Mouse (Mus musculus): ENCODE measurements around the gene Paf1. TPM values are rescaled to one million over a fixed set of nuclear protein-coding genes. Genes with fewer than 3 reads are reported as not detected.

Paf1 gene
- polyA plus RNA-seq, 1 experiment from 2014 or later = 84.6 TPM

DNA sequence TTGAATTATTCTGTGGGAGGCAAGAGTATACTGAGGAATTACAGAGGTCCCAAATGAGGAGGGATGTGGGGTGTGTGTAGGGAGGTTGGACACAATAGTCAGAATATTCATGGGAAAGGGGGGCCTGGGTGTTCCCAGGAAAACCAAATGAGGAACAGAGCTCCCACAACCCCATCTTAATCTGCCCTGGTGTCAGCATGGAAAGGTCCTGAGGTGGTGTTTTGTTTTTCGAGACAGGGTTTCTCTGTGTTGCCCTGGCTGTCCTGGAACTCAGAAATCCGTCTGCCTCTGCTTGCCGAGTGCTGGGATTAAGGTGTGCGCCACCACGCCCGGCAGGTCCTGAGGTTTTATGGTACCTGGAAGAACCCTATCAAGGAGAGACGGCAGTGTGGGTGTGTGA is 34.3 kb upstream of the Paf1 start:
- 45% methylated on average over 7 of the region's 7 CpGs for WGBS
- Histone ChIP-seq H3K9me3 (no peaks in the 10 kb centered on the region), H3K27ac (peak overlapping the region; percentile 68; the same call in 1 of the 2 replicates), H3K4me3 (replicated peaks) (no peak overlapping the region), H3K4me1 (peaks cover 22% of the 10 kb centered on the region), H3K36me3 (replicated peaks) (peaks cover 65% of the 10 kb centered on the region), H3K27me3 (no peaks in the 10 kb centered on the region), H3K9ac (peak overlapping the region; percentile 25; the same call in 1 of the 2 replicates), H3K4me2 (peak overlapping the region; percentile 2; the same call in 1 of the 2 replicates)
- ATAC-seq (ENCODE audit: low FRiP score) = 0 out of 2 replicates have a peak, but pooled peaks have one; percentile 21

DNA sequence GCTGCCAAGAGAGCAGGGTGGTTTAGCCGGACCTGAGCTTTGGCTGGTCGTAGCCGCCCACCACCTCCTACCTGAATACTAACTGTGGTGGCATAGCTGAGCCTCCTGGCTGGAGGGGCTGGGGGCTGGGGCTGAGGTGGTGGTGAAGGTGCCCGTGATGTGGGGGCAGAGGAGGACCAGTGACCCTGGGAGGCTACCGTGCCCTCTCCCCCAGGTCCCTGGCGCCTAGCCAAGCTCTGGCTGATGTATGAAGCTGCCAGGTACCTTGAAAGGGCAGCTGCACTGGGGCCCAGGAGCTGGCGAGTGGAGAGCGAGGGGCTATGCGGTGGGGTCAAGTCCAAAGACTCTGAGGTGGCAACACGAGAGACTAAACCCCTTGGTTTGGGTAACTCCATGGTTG is 32.9 kb upstream of the Paf1 start:
- H3K9ac ChIP-seq = 0 out of 2 replicates have a peak overlapping the region, but pooled peaks have one; percentile 9
- no peak overlapping the region for H3K4me2 ChIP-seq
- no peak overlapping the region for H3K4me3 ChIP-seq (replicated peaks)
- no peak for ATAC-seq (ENCODE audit: low FRiP score)
- H3K9me3 ChIP-seq = no peaks in the 10 kb centered on the region
- H3K36me3 ChIP-seq (replicated peaks) = peaks cover 64% of the 10 kb centered on the region
- no peak overlapping the region for H3K27ac ChIP-seq
- peaks cover 22% of the 10 kb centered on the region for H3K4me1 ChIP-seq
- WGBS = 93% methylated on average over 10 of the region's 10 CpGs
- no peaks in the 10 kb centered on the region for H3K27me3 ChIP-seq

DNA sequence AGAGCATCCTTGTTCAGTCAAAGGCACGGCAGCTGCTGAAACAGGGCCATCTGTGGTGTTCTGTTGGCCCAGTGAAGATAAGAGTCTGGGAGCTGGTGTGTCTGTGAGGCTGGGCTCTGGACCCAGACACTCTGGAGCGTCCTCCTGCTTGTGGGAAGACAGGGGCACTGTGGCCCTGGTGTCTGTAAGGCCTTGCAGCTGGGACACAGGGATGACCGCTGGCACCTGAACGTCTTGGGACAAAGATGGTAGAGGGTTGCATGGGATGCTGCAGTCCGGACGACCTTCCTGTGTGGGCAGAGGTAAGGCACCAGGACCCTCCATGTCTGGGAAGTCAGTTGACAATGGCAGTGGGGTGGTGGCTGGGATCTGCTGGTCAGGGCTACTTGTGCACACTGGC is 32.5 kb upstream of the Paf1 start:
- no peaks in the 10 kb centered on the region for H3K9me3 ChIP-seq
- no peak overlapping the region for H3K4me3 ChIP-seq (replicated peaks)
- no peak overlapping the region for H3K27ac ChIP-seq
- H3K4me1 ChIP-seq = peaks cover 22% of the 10 kb centered on the region
- H3K4me2 ChIP-seq = no peak overlapping the region
- no peaks in the 10 kb centered on the region for H3K27me3 ChIP-seq
- 94% methylated on average over 6 of the region's 6 CpGs for WGBS
- H3K9ac ChIP-seq = no peak overlapping the region
- ATAC-seq (ENCODE audit: low FRiP score) = no peak
- peaks cover 65% of the 10 kb centered on the region for H3K36me3 ChIP-seq (replicated peaks)

DNA sequence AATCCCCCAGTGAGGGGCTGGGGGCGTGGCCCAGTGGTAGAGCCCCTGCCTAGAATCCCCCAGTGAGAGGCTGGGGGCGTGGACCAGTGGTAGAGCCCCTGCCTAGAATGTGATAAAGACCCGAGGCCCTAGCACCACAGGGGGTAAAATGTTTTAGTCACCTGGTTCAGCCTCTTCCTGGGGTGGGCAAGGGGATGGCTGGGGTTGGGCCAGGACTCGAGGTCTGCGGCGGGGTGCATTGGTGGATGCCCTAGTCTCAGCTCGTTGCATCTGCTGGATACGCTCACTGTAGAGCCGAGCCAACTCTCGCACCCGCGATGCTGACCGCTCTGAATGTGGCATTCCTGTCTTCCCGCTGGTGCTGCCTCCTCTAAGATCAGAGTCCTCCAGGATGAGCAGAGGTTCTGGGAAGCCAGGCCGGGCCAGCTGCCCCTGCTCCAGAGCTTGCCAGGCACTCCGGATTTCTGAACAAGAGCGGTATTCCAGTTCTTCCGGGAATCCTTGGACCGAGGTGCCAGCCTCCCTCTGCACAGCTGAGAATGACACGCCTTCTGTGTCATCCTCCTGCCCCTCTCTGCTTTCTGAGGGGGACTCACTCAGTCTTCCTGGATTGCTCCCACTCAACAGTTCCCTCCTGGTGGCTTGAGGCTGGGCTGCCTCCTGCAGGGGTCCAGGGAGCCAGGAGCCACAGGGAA is 31.0 kb upstream of the Paf1 start:
- 97% methylated on average over 20 of the region's 20 CpGs for WGBS
- Histone ChIP-seq H3K36me3 (replicated peaks) (peaks cover 78% of the 10 kb centered on the region), H3K9me3 (no peaks in the 10 kb centered on the region), H3K27ac (no peak overlapping the region), H3K4me3 (replicated peaks) (no peak overlapping the region), H3K27me3 (no peaks in the 10 kb centered on the region), H3K4me2 (no peak overlapping the region), H3K4me1 (peaks cover 22% of the 10 kb centered on the region), H3K9ac (no peak overlapping the region)
- no peak for ATAC-seq (ENCODE audit: low FRiP score)

DNA sequence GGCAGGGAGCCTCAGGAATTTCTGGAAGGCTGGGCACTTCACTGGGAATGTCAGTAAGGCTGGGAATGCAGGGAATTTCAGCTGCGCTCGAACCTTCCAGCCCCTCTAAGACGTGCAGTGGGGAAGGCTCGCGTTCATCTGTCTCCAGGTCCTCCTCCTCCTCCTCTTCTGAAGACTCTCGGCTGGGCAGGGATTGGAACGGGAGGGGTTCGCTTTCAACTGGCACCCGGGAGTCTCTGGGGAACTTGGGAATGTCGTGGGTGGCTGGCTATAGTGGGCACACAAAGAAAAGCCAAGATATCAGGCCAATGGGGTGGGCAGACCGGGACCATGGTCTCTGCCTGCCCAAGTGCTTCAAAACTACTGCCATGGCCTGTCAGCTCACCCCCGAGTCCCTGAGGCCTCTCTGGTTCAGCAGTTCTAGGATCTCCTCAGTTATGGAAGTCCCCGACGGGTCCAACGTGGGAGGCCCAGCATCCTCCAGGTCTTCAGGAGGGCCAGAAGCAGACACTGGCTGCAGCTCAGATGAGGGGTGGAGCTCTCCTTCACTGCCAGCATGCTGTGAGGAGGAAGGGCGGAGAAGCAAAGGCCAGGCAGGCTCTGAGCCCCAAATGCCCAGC is 30.2 kb upstream of the Paf1 start:
- no peak overlapping the region for H3K4me2 ChIP-seq
- H3K4me3 ChIP-seq (replicated peaks) = no peak overlapping the region
- no peaks in the 10 kb centered on the region for H3K27me3 ChIP-seq
- peaks cover 14% of the 10 kb centered on the region for H3K4me1 ChIP-seq
- 89% methylated on average over 16 of the region's 16 CpGs for WGBS
- no peak overlapping the region for H3K9ac ChIP-seq
- H3K36me3 ChIP-seq (replicated peaks) = peaks cover 86% of the 10 kb centered on the region
- H3K27ac ChIP-seq = no peak overlapping the region
- no peaks in the 10 kb centered on the region for H3K9me3 ChIP-seq
- no peak for ATAC-seq (ENCODE audit: low FRiP score)

DNA sequence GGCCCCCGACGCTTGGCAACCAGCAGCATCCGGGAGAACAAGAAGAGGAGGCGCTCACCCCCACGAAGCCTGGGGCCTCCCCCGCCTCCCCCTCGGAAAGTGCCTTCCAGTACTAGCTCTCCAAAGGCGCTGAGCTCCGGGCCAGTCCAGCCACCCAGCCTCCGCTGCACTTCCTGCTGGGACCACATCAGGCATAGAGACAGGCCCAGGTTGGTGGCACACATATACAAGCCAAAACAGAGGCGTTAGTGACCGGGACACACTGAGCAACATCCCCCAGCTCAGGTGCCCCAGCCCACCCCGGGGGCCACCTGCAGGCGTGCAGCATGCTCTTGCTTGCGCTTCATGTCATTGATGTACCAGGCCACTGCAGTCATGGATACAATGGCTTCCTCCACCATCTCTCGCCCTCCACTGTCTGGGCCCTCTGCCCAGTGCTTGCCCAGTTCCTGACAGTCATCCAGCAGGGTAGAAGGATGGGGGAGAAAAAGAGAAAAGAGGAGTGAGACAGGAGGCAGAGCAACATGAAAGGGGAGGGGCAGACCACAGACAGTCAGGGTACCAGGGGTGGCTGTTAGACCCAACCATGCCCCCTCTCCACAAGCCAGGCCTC is 25.0 kb upstream of the Paf1 start:
- H3K27ac ChIP-seq = no peak overlapping the region
- H3K27me3 ChIP-seq = no peaks in the 10 kb centered on the region
- no peak overlapping the region for H3K9ac ChIP-seq
- H3K4me2 ChIP-seq = no peak overlapping the region
- H3K9me3 ChIP-seq = no peaks in the 10 kb centered on the region
- H3K4me3 ChIP-seq (replicated peaks) = no peak overlapping the region
- H3K36me3 ChIP-seq (replicated peaks) = peaks cover 71% of the 10 kb centered on the region
- WGBS = 95% methylated on average over 16 of the region's 16 CpGs
- peaks cover 26% of the 10 kb centered on the region for H3K4me1 ChIP-seq
- ATAC-seq (ENCODE audit: low FRiP score) = no peak

DNA sequence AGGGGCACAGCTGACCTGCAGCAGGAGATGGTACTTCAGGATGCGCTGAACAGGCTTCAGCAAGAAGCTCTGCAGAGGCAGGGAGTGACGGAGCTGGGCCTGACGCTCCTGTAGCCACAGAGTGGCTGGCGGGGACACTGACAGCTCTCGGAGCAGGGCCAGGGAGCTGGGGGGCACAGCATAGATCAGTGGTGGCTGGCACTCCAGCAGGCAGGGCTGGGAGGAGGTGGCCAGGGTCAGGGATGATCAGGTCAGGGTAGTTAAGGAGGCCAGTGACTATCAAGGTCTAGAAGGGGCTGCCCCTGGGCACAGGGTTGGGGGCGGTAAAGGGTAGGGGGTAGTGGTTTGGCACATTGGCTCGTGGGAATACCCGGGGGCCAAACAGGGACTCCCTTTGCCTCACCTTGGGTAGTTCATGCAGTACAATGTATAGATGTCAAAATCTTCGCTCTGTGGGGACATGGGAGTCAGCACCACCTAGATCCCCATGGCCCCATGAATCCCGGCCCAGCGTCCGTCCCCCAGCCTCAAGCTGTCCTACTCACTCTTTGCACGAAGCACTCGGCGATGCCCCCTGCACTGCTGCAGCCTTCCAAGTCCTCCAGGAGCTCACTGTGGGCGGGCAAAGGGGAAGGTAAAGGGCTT is 24.4 kb upstream of the Paf1 start:
- Histone ChIP-seq H3K27ac (no peak overlapping the region), H3K4me3 (replicated peaks) (no peak overlapping the region; the same call in 1 of the 2 replicates), H3K9me3 (no peaks in the 10 kb centered on the region), H3K4me2 (no peak overlapping the region), H3K36me3 (replicated peaks) (peaks cover 67% of the 10 kb centered on the region), H3K4me1 (peaks cover 26% of the 10 kb centered on the region), H3K9ac (no peak overlapping the region), H3K27me3 (no peaks in the 10 kb centered on the region)
- WGBS = 94% methylated on average over 16 of the region's 16 CpGs
- ATAC-seq (ENCODE audit: low FRiP score) = no peak

DNA sequence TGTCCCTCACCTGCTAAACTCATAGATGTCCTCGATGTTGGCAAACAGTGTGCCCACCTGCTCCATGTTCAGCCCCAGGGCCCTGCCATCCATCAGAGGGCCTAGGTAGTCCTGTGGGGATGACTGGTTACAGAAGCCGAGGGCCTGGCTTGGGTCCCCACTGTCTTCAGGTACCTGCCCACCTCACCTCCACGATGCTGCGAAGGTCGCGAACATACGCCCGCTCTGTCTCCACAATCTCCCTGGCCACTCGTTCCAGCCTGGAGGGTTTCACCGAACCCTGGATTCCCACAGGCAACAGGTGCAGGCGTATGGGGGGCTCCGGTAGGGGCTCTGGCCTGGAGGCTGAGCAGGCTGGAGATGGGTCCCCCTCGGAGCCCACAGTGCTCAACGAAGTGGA is 22.7 kb upstream of the Paf1 start:
- Histone ChIP-seq H3K4me1 (peaks cover 36% of the 10 kb centered on the region), H3K9ac (peak overlapping the region; percentile 80; the same call in 1 of the 2 replicates), H3K36me3 (replicated peaks) (peaks cover 51% of the 10 kb centered on the region), H3K27ac (no peak overlapping the region), H3K27me3 (no peaks in the 10 kb centered on the region), H3K4me3 (replicated peaks) (peak overlapping the region; percentile 81), H3K9me3 (no peaks in the 10 kb centered on the region), H3K4me2 (peak overlapping the region; percentile 80)
- ATAC-seq (ENCODE audit: low FRiP score) = no peak
- WGBS = 93% methylated on average over 14 of the region's 14 CpGs

DNA sequence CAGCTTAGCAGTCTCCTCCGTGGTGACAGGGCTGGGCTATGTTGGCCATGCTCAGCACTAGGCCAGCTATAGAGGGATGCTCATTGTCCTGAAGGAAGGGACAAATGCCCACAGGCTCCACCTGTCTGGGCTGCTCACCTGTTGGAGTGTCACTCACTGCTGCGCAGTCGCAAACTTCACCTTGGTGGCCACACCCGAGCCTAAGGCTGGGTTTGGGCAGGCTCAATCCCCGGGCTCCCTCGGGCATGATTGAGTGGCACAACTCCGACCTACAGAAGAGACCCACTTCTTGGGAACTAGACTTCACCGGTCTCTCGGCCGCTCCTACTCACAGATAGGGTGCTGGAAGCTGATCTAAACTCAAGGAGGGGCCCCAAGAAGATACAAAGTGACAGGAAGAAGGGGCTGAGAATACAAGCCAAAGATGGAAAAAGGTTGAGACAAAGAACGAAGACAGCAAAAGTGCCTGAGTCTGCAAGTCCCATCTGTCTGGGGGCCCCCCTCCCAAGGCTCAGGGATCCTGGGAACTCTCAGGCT is 21.7 kb upstream of the Paf1 start:
- Histone ChIP-seq H3K27ac (peak overlapping the region; percentile 94), H3K4me2 (peak overlapping the region; percentile 80), H3K4me3 (replicated peaks) (peak overlapping the region; percentile 81), H3K36me3 (replicated peaks) (peaks cover 41% of the 10 kb centered on the region), H3K4me1 (peaks cover 45% of the 10 kb centered on the region), H3K27me3 (no peaks in the 10 kb centered on the region), H3K9me3 (no peaks in the 10 kb centered on the region), H3K9ac (peak overlapping the region; percentile 80)
- WGBS = 10% methylated on average over 11 of the region's 11 CpGs
- no peak for ATAC-seq (ENCODE audit: low FRiP score)

DNA sequence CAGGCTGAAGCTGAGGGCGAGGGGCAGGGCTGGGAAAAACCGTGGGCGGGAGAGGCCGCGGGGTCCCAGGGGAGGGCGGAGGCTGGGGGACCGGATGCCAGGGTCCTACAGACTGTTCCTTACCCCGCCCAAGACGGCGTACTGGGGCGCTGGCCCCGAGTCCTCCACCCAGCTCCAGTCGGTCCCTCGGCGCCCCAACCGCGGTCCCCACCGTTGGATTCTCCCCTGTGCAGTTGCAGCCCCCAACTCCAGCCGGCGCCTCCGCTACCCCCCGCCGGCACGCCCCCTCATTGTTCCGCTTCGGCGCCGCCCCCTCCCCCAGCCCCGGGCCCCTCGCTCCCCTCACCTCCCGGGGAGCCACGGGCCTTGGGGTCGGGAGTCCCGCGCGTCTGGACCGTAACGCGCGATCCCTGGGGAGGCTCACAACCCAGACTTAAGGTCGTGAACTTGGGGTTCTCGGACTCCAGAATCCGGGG is 21.2 kb upstream of the Paf1 start:
- no peaks in the 10 kb centered on the region for H3K27me3 ChIP-seq
- peak overlapping the region; percentile 80 for H3K4me2 ChIP-seq
- H3K9me3 ChIP-seq = no peaks in the 10 kb centered on the region
- peak overlapping the region; percentile 94 for H3K27ac ChIP-seq
- ATAC-seq (ENCODE audit: low FRiP score) = peak; percentile 12
- under 1% methylated on average over 41 of the region's 43 CpGs for WGBS
- H3K36me3 ChIP-seq (replicated peaks) = peaks cover 36% of the 10 kb centered on the region
- H3K4me1 ChIP-seq = peaks cover 50% of the 10 kb centered on the region
- peak overlapping the region; percentile 80 for H3K9ac ChIP-seq
- H3K4me3 ChIP-seq (replicated peaks) = peak overlapping the region; percentile 81

DNA sequence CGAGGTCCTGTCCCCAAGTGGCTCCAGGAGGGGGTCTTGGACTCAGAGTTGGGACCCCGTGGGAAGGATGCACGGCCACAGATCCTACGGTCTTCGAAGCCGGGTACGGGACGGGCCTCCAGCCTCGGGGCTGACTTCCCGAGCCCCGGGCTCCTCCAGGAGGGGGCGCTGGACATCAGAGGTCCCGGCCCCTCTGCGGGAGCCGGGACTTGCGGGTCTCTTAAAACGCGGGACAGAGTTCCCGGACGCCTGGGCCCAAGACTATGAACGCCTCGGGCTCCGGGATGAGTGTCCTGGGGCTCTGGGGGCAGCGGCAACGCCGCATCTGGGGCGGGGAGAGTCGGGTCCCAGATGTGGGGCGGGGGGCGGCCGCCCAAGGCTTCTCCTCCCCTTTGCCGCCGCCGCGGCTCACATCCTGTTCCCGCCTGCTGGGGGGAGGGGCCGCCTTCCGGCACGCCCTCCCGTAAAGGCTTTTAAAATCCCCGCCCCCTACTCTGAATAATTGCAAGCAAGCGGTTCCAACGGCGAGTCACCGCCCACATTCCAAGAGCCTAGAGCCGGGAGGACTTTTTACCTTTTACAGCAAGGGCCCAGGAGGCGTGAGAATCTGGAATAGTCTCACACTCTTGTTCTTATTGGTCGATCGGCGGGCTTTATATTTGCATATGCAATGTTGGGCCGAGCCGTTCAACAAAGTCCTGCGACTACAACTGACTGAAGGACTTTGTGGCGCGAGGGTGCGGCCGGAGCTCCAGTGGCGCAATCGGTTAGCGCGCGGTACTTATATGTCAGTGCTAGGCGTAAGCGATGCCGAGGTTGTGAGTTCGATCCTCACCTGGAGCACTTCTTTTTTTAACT is 20.3 kb upstream of the Paf1 start, which contains the start of gene Plekhg2:
Plekhg2 (minus strand) TSS at position 349 of the 858 bp plus-strand sequence.
- H3K27ac ChIP-seq = peak within 1 kb of the TSS; percentile 94
- H3K36me3 ChIP-seq (replicated peaks) = peaks cover 28% of the 10 kb centered on the region
- H3K4me3 ChIP-seq (replicated peaks) = peak within 1 kb of the TSS; percentile 81
- no peaks in the 10 kb centered on the region for H3K9me3 ChIP-seq
- peaks cover 56% of the 10 kb centered on the region for H3K4me1 ChIP-seq
- peak within 1 kb of the TSS; percentile 80 for H3K4me2 ChIP-seq
- peaks cover 5% of the 10 kb centered on the region for H3K27me3 ChIP-seq
- ATAC-seq (ENCODE audit: low FRiP score) = peak; percentile 86
- H3K9ac ChIP-seq = peak within 1 kb of the TSS; percentile 80
- WGBS = under 1% methylated on average over 65 of the region's 66 CpGs
